Mouse (Mus musculus): ENCODE data around the gene Fmnl2. TPM values are rescaled to one million over a fixed set of nuclear protein-coding genes. Genes with fewer than 3 reads are reported as not detected.
A peak's percentile ranks its signal among the peaks of the same experiment; 100 is the strongest.

Gene Fmnl2
- polyA plus RNA-seq, 1 experiment, result 2.3 TPM

DNA sequence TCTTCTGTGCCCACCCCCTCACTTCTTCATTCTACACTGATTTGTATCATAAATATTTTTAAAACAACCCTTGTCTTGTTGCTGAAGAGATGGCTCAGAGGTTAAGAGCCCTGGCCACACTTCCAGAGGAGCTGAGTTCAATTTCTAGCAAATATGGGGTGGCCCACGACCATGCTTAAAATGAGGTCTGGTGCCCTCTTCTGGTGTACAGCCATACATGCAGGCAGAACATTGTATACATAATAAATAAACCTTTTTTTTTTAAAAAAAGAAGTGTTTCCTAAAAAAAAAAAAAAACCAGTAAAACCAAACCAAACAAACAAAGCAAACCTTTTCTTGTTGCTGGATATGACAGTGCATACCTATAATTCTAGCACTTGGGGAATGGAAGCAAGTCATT is 225.6 kb downstream of the Fmnl2 start:
- H3K4me1 ChIP-seq (ENCODE audit: control insufficient read depth, insufficient read depth, insufficient read length), result no peaks in the 10 kb centered on the region
- 12% methylated on average over 1 of the region's 1 CpGs for WGBS
- no peak overlapping the region for H3K27ac ChIP-seq (ENCODE audit: insufficient read depth, low read length)
- H3K27me3 ChIP-seq (ENCODE audit: control insufficient read depth, insufficient read depth, low read length), result no peaks in the 10 kb centered on the region
- no peak for TF ChIP-seq CTCF (IDR thresholded peaks at IDR 0.05; ENCODE audit: extremely low read depth, insufficient read depth, insufficient read length, insufficient replicate concordance)
- no peak for TF ChIP-seq POLR2A (IDR thresholded peaks at IDR 0.05; ENCODE audit: low read depth, low read length)
- DNase-seq (ENCODE audit: low read depth in 1 of 2, low spot score in 2 of 2), result no peak
- H3K4me3 ChIP-seq (ENCODE audit: extremely low read depth, insufficient read depth, insufficient read length), result no peak overlapping the region
- no peaks in the 10 kb centered on the region for H3K36me3 ChIP-seq (ENCODE audit: control insufficient read depth, insufficient read depth, low read length)

DNA sequence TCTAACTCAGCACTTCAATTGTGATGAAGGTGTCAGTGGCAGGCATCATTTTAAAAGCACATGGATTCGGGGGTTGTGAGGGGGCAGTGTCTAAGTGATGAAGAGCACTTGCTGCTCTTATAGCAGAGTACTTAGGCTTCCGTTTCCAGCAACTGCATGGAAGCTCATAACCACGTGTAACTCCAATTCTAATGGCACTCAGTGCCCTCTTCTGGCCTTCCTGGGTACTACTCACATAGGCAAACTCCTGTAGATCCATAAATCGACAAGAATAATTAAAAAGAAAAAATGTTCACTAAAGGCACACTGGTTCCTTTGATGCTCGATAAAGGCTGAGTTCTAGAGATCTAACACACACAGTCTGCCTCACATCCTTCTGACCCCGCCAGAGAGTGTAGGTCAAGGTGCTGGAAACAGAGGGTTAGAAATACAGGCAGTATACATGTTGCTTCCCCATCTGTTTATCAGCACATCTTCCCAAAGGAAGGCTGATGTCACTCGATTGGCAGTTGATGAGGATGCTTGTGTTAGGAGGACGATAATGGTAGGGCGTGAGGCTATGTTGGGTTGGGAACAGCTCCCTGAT is 228.1 kb downstream of the Fmnl2 start:
- H3K4me1 ChIP-seq (ENCODE audit: control insufficient read depth, insufficient read depth, insufficient read length), result no peaks in the 10 kb centered on the region

DNA sequence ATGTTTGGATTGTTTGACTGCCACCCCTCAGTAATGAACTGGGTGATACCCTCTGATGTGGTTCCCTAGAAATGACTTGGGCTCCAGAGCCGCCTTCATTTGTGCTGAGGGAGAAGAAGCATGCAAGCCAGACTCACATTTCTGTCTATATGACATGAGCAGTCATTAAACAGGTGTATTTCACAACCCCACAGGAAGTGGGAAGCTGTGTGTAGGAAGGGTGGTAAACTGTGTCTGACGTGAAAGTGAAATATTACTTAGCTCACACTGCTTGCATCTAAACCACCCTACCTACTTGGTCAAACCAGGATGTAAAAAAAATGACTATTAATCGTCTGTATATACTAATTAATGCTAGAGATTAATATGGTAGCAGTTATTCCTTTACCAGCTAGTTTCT is 231.1 kb downstream of the Fmnl2 start:
- no peaks in the 10 kb centered on the region for H3K4me1 ChIP-seq (ENCODE audit: control insufficient read depth, insufficient read depth, insufficient read length)
- DNase-seq (ENCODE audit: low read depth in 1 of 2, low spot score in 2 of 2), result no peak

More for the DNA sequence above, 228.1 kb downstream of the Fmnl2 start:
- WGBS, result 58% methylated on average over 9 of the region's 9 CpGs
- no peaks in the 10 kb centered on the region for H3K36me3 ChIP-seq (ENCODE audit: control insufficient read depth, insufficient read depth, low read length)
- no peaks in the 10 kb centered on the region for H3K27me3 ChIP-seq (ENCODE audit: control insufficient read depth, insufficient read depth, low read length)
- no peak overlapping the region for H3K27ac ChIP-seq (ENCODE audit: insufficient read depth, low read length)
- peak in 1 of 2 experiments; percentile 18 for DNase-seq (ENCODE audit: low read depth in 1 of 2, low spot score in 2 of 2)
- TF ChIP-seq POLR2A (IDR thresholded peaks at IDR 0.05; ENCODE audit: low read depth, low read length) (no peak), CTCF (IDR thresholded peaks at IDR 0.05; ENCODE audit: extremely low read depth, insufficient read depth, insufficient read length, insufficient replicate concordance) (no peak)
- H3K4me3 ChIP-seq (ENCODE audit: extremely low read depth, insufficient read depth, insufficient read length), result no peak overlapping the region

DNA sequence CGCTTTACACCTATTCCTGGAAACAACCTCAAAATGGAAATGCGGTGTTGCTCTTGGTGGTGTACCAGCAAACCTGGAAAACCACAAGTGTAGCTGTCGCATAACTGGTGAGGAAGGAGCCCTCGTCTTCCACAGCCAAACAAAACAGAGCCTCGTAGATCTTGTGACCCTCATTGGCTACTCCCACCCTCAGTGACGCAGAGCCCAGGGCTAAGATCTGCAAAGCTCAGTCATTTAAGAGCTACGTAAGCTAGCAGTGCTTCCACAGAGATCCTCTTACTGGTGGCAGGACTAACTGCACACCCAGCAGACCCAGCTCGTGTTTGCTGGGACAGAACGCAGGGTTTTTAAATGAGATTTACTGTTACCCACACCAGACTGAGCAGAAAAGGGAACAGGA is 237.4 kb downstream of the Fmnl2 start:
- TF ChIP-seq POLR2A (IDR thresholded peaks at IDR 0.05; ENCODE audit: low read depth, low read length) (no peak), CTCF (IDR thresholded peaks at IDR 0.05; ENCODE audit: extremely low read depth, insufficient read depth, insufficient read length, insufficient replicate concordance) (no peak)
- DNase-seq (ENCODE audit: low read depth in 1 of 2, low spot score in 2 of 2), result no peak
- H3K27me3 ChIP-seq (ENCODE audit: control insufficient read depth, insufficient read depth, low read length), result no peaks in the 10 kb centered on the region
- H3K36me3 ChIP-seq (ENCODE audit: control insufficient read depth, insufficient read depth, low read length), result no peaks in the 10 kb centered on the region
- no peaks in the 10 kb centered on the region for H3K4me1 ChIP-seq (ENCODE audit: control insufficient read depth, insufficient read depth, insufficient read length)
- 26% methylated on average over 9 of the region's 9 CpGs for WGBS
- no peak overlapping the region for H3K27ac ChIP-seq (ENCODE audit: insufficient read depth, low read length)
- no peak overlapping the region for H3K4me3 ChIP-seq (ENCODE audit: extremely low read depth, insufficient read depth, insufficient read length)

More for the DNA sequence above, 231.1 kb downstream of the Fmnl2 start:
- H3K27ac ChIP-seq (ENCODE audit: insufficient read depth, low read length), result no peak overlapping the region
- no peak for TF ChIP-seq CTCF (IDR thresholded peaks at IDR 0.05; ENCODE audit: extremely low read depth, insufficient read depth, insufficient read length, insufficient replicate concordance)
- no peak for TF ChIP-seq POLR2A (IDR thresholded peaks at IDR 0.05; ENCODE audit: low read depth, low read length)
- no peaks in the 10 kb centered on the region for H3K36me3 ChIP-seq (ENCODE audit: control insufficient read depth, insufficient read depth, low read length)
- H3K27me3 ChIP-seq (ENCODE audit: control insufficient read depth, insufficient read depth, low read length), result no peaks in the 10 kb centered on the region
- 37% methylated on average over 3 of the region's 3 CpGs for WGBS
- H3K4me3 ChIP-seq (ENCODE audit: extremely low read depth, insufficient read depth, insufficient read length), result no peak overlapping the region

DNA sequence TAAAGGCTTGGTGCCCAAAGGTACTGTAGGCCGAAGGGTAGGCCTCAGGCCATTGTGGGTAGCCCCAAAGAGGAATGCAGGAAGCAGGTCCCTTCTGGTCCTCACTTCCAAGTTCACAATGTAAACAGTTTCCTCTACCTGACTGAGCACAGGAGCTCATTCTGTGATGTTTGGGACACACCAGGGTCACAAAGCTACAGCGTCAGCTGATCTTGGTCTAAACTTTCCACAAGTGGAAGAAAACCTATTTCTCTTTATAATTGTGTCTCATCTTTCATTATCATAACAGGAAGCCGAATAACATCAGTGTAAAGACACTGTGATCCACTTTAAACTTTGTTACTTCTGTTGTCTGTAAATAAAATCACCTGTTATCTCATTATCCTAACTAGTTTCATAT is 237.8 kb downstream of the Fmnl2 start:
- 66% methylated on average over 3 of the region's 3 CpGs for WGBS
- Histone ChIP-seq H3K4me3 (ENCODE audit: extremely low read depth, insufficient read depth, insufficient read length) (no peak overlapping the region), H3K36me3 (ENCODE audit: control insufficient read depth, insufficient read depth, low read length) (no peaks in the 10 kb centered on the region), H3K27ac (ENCODE audit: insufficient read depth, low read length) (no peak overlapping the region), H3K27me3 (ENCODE audit: control insufficient read depth, insufficient read depth, low read length) (no peaks in the 10 kb centered on the region), H3K4me1 (ENCODE audit: control insufficient read depth, insufficient read depth, insufficient read length) (no peaks in the 10 kb centered on the region)
- DNase-seq (ENCODE audit: low read depth in 1 of 2, low spot score in 2 of 2), result no peak
- no peak for TF ChIP-seq POLR2A (IDR thresholded peaks at IDR 0.05; ENCODE audit: low read depth, low read length)

DNA sequence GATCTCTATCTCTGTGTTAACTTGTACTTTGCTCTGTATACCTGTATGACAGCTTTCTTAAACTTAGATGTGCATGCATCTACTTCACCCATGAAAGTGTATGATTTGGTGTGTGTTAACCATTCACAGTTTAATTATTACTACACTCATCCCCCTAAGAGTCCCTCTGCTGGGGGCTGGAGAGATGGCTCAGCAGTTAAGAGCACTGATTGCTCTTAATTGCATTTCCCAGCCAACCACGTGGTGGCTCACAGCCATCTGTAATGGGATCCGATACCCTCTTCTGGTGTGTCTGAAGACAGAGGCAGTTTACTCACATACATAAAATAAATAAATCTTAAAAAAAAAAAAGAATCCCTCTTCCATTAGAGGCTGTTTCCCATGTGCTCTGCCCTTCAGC is 242.4 kb downstream of the Fmnl2 start:
- no peaks in the 10 kb centered on the region for H3K36me3 ChIP-seq (ENCODE audit: control insufficient read depth, insufficient read depth, low read length)
- TF ChIP-seq POLR2A (IDR thresholded peaks at IDR 0.05; ENCODE audit: low read depth, low read length), result no peak
- no peak for TF ChIP-seq CTCF (IDR thresholded peaks at IDR 0.05; ENCODE audit: extremely low read depth, insufficient read depth, insufficient read length, insufficient replicate concordance)
- WGBS, result 83% methylated on average over 2 of the region's 2 CpGs
- no peak for DNase-seq (ENCODE audit: low read depth in 1 of 2, low spot score in 2 of 2)
- H3K4me3 ChIP-seq (ENCODE audit: extremely low read depth, insufficient read depth, insufficient read length), result no peak overlapping the region
- no peak overlapping the region for H3K27ac ChIP-seq (ENCODE audit: insufficient read depth, low read length)
- H3K27me3 ChIP-seq (ENCODE audit: control insufficient read depth, insufficient read depth, low read length), result no peaks in the 10 kb centered on the region
- H3K4me1 ChIP-seq (ENCODE audit: control insufficient read depth, insufficient read depth, insufficient read length), result no peaks in the 10 kb centered on the region

DNA sequence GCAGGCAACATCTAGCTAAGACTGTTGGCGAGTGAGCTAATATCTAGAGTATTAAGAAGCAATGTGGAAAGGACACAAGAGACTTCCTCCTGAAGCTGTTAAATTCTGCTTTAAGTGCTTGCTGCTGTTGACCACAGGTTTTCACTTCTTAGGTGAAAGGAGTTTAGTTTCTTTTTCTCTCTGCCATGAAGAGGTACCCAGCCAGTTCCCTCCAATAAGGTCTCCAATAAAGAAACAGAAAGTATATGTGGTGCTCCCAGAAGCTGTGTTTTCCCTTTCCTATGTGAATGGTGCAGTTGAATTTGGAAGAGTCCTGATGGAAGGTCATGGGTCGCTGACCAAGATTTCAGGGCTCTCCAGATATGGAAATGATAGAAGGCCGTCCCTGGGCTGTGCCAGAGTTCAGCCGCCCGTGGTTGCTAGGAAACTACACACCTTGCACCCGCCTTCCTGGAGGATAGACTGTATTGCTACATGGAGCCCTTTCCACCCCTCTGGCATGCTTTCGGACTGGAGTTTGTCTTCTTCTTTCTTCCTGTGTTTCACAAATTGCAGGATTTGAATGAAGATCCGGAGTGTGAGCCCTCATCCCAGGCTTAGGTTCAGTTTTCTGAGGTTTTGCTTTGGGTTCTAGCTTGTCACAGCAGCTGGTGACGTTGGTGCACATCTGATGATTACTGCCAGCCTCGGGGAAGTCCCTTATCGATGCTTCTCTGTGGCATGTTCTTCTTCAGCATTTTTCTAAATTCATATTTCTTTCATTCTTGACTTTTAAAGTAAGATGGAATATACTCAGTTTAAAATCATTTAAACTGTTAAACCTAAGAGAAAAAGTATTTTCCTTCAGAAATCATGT is 244.5 kb downstream of the Fmnl2 start:
- H3K4me3 ChIP-seq (ENCODE audit: extremely low read depth, insufficient read depth, insufficient read length), result no peak overlapping the region
- no peaks in the 10 kb centered on the region for H3K36me3 ChIP-seq (ENCODE audit: control insufficient read depth, insufficient read depth, low read length)
- 81% methylated on average over 11 of the region's 11 CpGs for WGBS
- no peaks in the 10 kb centered on the region for H3K27me3 ChIP-seq (ENCODE audit: control insufficient read depth, insufficient read depth, low read length)
- no peak for DNase-seq (ENCODE audit: low read depth in 1 of 2, low spot score in 2 of 2)
- H3K27ac ChIP-seq (ENCODE audit: insufficient read depth, low read length), result no peak overlapping the region
- no peaks in the 10 kb centered on the region for H3K4me1 ChIP-seq (ENCODE audit: control insufficient read depth, insufficient read depth, insufficient read length)
- TF ChIP-seq CTCF (IDR thresholded peaks at IDR 0.05; ENCODE audit: extremely low read depth, insufficient read depth, insufficient read length, insufficient replicate concordance), result no peak
- no peak for TF ChIP-seq POLR2A (IDR thresholded peaks at IDR 0.05; ENCODE audit: low read depth, low read length)
